Mouse (Mus musculus): ENCODE results near the gene Kras.
A peak's percentile ranks its signal among the peaks of the same experiment; 100 is the strongest.

Kras gene

DNA sequence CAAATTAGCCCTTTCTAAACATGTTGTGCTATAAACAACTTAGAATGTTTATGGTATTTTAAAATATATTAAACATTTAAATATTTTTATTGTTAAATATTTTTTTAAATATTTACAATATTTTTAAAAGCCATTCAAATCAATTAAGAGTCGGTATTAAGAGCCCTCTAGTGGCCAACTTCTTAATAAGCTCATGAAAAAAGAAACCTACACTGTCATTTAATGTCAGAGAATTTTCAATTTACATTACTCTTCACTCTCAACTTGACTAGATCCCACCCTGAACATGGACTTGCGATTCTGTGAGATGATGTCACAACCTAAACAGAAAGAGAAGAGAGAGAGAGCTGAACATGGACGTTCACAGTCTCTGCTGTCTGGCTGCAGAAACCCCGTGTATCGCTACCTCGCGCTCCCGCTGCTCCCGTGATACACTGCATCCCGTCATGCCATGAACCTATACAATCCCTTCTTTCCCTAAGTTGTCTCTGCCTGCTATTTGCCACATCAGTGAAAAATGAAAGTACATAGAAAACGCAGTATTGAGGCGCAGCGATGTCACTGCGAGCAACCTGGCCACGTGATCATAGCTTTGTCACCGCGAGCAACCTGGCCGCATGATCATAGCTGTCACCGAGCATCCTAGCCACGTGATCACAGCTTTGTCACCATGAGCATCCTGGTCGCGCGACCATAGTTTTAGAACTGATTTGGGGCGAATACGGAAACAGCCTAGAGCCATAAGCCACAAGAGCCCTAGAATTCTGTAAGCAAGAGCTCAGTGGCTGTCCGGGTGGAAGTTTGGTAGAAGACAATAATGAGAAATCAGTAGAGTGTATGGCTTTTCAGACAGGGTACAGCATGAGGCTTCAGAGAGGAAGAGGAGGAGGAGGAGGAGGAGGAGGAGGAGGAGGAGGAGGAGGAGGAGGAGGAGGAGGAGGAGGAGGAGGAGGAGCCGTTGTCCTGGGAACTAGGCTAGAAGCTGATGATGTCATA is 62.6 kb downstream of the Kras start:
- DNase-seq, result no peak

DNA sequence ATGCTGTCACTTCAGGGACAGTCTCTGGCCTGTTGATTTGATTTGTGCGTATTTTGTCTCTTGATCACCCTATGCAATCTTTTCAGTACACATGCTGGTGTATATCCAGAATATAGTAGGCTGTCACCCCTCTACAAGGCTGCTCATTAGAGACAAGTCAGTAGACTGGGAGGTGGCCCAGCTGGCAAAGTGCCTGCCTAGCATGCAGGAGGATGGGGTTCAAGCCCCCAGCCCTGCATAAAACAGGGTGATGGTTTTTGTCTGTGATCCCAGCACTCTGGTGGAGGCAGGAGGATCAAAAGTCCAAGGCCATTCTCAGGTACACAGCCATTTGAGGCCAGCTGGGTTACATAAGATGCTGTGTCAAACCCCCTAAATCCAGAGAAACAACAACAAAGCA is 63.9 kb downstream of the Kras start:
- DNase-seq, result no peak

DNA sequence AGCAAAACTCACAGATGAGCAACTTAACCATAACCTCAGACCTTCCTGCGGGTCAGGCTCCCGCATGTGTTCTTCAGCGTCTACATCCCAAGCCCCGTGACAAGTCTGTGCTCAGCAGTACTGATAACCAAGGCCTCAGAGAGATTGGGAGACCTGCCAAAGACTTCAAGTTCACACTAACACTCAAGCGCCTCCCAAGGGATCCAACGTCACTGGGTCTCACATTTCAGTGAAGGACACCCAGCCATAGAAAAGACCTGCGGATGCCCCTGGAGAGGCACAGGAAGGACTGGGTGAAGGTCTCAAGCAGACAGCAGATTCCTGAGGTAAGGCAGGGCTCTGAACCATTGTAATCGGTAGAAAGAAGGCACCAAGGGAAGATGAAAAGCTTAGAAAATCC is 68.0 kb downstream of the Kras start:
- peak in 1 of 2 experiments; percentile 13 for DNase-seq

DNA sequence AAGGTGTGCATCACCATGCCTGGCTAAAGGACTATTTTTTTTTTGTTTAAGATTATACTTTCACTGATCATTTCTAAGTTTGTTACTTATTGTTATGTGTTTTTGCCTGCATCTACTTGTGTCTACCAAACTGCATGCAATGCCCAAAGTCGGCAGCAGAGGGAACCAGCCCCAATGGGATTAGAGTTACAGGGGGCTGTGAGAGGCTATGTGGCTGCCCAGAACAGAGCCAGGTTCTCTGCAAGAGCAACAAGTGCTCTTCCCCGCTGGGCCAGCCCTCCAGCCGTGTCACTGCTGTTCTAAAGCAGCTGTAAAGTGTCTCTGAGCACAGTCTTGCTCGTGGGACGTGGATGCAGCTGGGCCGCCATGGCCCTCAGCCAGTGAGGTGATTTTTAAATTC is 70.4 kb downstream of the Kras start:
- DNase-seq, result peak; percentile 33 to 35

DNA sequence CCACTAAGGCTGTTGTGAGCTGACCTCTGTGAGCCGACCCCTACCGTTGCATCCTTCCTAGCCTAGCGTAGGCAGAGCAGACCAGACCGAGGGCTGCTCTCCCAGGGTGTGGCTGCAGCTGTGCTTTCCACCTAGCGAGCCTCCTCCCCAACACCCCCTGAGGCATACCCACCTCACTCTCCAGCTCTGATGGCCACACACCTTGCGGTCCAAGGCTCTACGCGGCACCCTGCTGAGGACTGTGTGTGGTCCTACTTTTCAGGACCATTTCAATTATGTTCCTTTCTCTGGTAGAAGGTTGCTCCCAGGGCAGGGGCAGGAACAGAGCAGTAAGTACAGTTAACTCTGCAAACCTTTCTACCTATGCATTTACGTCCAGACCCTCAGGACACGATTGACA is 73.6 kb downstream of the Kras start:
- DNase-seq, result no peak

DNA sequence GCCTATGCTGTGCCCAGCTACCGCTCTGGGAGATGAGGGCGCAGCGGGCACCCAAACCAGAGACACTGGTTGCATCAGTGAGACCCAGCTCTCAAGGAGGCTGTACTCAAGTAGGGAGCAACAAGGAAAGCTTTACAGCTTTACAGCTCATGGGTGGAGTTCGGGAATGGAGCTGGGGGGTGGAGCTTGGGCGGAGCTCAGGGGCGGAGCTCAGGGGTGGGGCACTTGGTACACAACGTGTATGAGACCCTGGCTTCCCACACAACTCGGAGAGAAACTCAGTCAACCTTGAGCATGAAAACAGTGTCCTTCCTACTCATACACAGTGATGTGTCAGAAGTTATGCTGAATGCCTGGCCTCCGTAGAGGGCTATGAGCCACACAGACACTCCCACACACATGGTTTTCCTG is 74.5 kb downstream of the Kras start:
- DNase-seq, result peak in 1 of 2 experiments; percentile 16

DNA sequence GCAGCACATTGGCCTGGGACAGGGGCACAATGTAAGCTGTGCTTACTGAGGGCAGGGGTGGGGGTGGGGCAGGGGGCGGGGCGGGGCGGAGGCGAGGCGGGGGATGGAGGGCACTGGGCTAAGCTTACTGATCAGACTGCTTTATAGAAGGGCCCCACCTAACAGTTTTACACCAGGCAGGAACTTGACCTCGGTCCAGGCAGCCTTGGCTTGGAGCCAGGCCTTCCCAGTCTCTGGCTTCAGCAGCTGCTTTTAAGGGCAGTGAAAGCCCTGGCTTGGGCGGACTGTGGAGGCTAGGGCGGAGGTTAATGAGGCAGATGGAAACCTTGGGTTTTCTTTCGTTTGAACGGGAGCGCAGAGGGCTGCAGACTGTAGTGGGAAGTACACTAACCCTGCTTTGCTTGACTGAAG is 76.3 kb downstream of the Kras start:
- DNase-seq, result peak; percentile 85 to 86

DNA sequence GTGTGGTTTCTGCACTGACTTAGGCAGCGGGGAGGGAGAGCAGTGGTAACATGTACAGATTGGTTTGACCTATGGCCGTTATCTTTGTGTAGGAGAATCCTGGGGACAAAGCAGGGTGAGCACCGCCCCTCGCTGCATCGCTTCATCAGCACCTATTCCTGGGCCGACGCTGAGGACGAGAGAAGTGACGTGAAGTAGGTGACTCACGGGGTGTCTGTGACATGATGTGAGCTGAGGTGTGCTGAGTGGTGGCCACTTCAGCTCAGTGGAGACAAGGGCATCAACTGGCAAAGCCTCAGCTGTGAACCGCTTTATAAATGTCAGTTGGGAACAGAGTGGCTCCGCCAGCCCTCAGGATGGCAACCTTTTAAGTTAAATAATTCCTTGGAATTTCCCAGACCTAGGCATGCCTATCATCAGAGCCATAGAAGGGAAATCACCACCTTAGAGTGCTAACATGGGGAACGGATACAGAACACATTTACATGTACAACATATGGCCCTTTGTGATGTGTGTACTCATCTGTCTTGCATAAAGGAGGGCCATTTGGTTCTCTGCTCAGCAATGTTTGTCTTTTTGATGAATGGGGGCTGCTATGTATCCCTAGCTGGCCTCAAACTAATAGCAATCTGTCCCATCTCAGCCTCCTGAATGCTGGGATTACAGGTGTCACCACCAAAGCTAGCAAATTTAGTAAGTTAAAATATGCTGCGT is 78.0 kb downstream of the Kras start:
- no peak for DNase-seq

Data from lung, adult 18-20 months (tissue).